Mouse (Mus musculus): ENCODE results near the gene Pla2g4e. TPM values are rescaled to one million over a fixed set of nuclear protein-coding genes. Genes with fewer than 3 reads are reported as not detected.

Gene Pla2g4e
- total RNA-seq, 2 experiments from 2014 or later, result 2.9 to 3.4 TPM

- DNase-seq, result peak; percentile 100
Measured at GRCm38 (mm10) chr2:120154361-120154894, 90.7 kb downstream of the Pla2g4e start, which contains the start of gene Ehd4. Gene Ehd4, minus strand, starts transcription at chr2:120154606.

GRCm38 (mm10) chr2:120153586-120154360 is 91.4 kb downstream of the Pla2g4e start:
- DNase-seq, result peak in 1 of 2 experiments; percentile 57

- peak in 1 of 2 experiments; percentile 23 for DNase-seq
Measured at GRCm38 (mm10) chr2:120150571-120150970, 94.6 kb downstream of the Pla2g4e start.

- DNase-seq, result peak in 1 of 2 experiments; percentile 10
Measured at GRCm38 (mm10) chr2:120149634-120150033, 95.5 kb downstream of the Pla2g4e start.

- peak; percentile 38 to 54 for DNase-seq
Measured at GRCm38 (mm10) chr2:120147999-120148398, 97.1 kb downstream of the Pla2g4e start.

- DNase-seq, result peak in 1 of 2 experiments; percentile 13
Measured at GRCm38 (mm10) chr2:120147364-120147763, 97.8 kb downstream of the Pla2g4e start.

GRCm38 (mm10) chr2:120146543-120146942 is 98.6 kb downstream of the Pla2g4e start:
- DNase-seq, result no peak

GRCm38 (mm10) chr2:120144390-120144789 is 100.7 kb downstream of the Pla2g4e start:
- DNase-seq, result no peak

GRCm38 (mm10) chr2:120142336-120142735 is 102.8 kb downstream of the Pla2g4e start:
- DNase-seq, result no peak

GRCm38 (mm10) chr2:120141671-120142070 is 103.5 kb downstream of the Pla2g4e start:
- no peak for DNase-seq

- DNase-seq, result no peak
Measured at GRCm38 (mm10) chr2:120140326-120140725, 104.8 kb downstream of the Pla2g4e start.

GRCm38 (mm10) chr2:120139091-120139490 is 106.0 kb downstream of the Pla2g4e start:
- no peak for DNase-seq

- no peak for DNase-seq
Measured at GRCm38 (mm10) chr2:120137281-120137680, 107.9 kb downstream of the Pla2g4e start.

- peak; percentile 64 to 77 for DNase-seq
Measured at GRCm38 (mm10) chr2:120134453-120135075, 110.6 kb downstream of the Pla2g4e start.

GRCm38 (mm10) chr2:120131881-120132280 is 113.3 kb downstream of the Pla2g4e start:
- DNase-seq, result no peak

- DNase-seq, result peak in 1 of 2 experiments; percentile 48
Measured at GRCm38 (mm10) chr2:120129252-120129908, 115.8 kb downstream of the Pla2g4e start.

GRCm38 (mm10) chr2:120128611-120129051 is 116.5 kb downstream of the Pla2g4e start:
- DNase-seq, result peak; percentile 70 to 84

- no peak for DNase-seq
Measured at GRCm38 (mm10) chr2:120128011-120128410, 117.1 kb downstream of the Pla2g4e start.

- DNase-seq, result peak in 1 of 2 experiments; percentile 42
Measured at GRCm38 (mm10) chr2:120126901-120127300, 118.2 kb downstream of the Pla2g4e start.

- peak; percentile 58 to 63 for DNase-seq
Measured at GRCm38 (mm10) chr2:120126408-120126807, 118.7 kb downstream of the Pla2g4e start.

GRCm38 (mm10) chr2:120125461-120125860 is 119.7 kb downstream of the Pla2g4e start:
- DNase-seq, result no peak

- no peak for DNase-seq
Measured at GRCm38 (mm10) chr2:120124946-120125345, 120.2 kb downstream of the Pla2g4e start.

Measured in heart, adult 18-20 months (tissue).